Mouse (Mus musculus) testis, adult 2 months (tissue): ENCODE data around the gene Plpp3.

Experiments
- CTCF ChIP-seq: fragments of 200-500 bp; IDR thresholded peaks from 2 replicates; pipeline ENCODE4 v1.5.1; 2012; ENCODE audit warnings: low read depth, mild to moderate bottlenecking, inconsistent platforms, low read length, moderate library complexity; ENCODE audit not compliant: control insufficient read depth, insufficient read depth, insufficient replicate concordance
- POLR2A ChIP-seq: fragments of 200-500 bp; IDR thresholded peaks from 2 replicates; pipeline ENCODE4 v1.6.1; 2012; ENCODE audit warnings: low read depth, mild to moderate bottlenecking, inconsistent platforms, low read length, moderate library complexity; ENCODE audit not compliant: control insufficient read depth

DNA sequence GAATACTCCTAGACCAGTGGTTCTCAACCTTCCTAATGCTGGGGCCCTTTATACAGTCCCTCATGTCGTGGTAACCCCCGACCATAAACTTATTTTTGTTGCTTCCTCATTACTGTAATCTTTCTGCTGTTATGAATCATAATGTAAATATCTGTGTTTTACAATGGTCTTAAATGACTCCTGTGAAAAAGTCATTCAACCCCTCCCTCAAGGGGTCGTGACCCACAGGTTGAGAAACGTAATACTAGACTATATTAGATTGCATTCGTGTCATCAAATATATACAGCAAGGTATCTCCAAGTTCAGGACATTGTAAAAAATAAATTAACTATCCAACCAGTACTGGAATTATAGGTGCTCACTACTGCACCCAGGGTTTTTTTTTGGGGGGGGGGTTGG lies 44.1 kb upstream of the Plpp3 start:
- TF ChIP-seq CTCF (no peak), POLR2A (no peak)
